Mouse (Mus musculus) inflammation-experienced regulatory T-cells, adult 16 weeks (primary cell): ENCODE data around the gene B4galt7. TPM values are rescaled to one million over a fixed set of nuclear protein-coding genes. Genes with fewer than 3 reads are reported as not detected.

Source experiments
- polyA plus RNA-seq: library from polyadenylated mRNA; unstranded; fragments of 100-300 nt; shearing (Covaris generic); gene quantifications from one replicate; pipeline ENCODE4 v1.2.1, GENCODE M21; 2017

The B4galt7 gene
- 49.6 TPM for polyA plus RNA-seq

GRCm38 (mm10) chr13:55599566-55600540 lies at the start of gene B4galt7:
TSS of gene B4galt7 (plus strand) at chr13:55599896.

GRCm38 (mm10) chr13:55571027-55571751 lies 28.5 kb upstream of the B4galt7 start, which contains the start of gene Fam193b:
TSS of gene Fam193b (minus strand) at chr13:55571120.

GRCm38 (mm10) chr13:55573432-55573831 lies 26.3 kb upstream of the B4galt7 start, which contains the start of gene Tmed9:
TSS of gene Tmed9 (plus strand) at chr13:55573732.

GRCm38 (mm10) chr13:55622649-55623541 lies 23.2 kb downstream of the B4galt7 start, which contains the start of gene Caml:
TSS of gene Caml (plus strand) at chr13:55623005.

GRCm38 (mm10) chr13:55634639-55635127 lies 35.0 kb downstream of the B4galt7 start, which contains the start of gene Ddx46:
TSS of gene Ddx46 (plus strand) at chr13:55635027.

Other genes with a start within 250 kb of the B4galt7 start
- gene Lman2, start 237.1 kb upstream of the B4galt7 start, polyA plus RNA-seq, result 198 TPM
- 179 TPM for gene Rgs14, start 230.2 kb upstream of the B4galt7 start, polyA plus RNA-seq
- gene Slc34a1, start 201.7 kb upstream of the B4galt7 start, polyA plus RNA-seq, result not detected
- not detected for gene Pfn3, start 184.7 kb upstream of the B4galt7 start, polyA plus RNA-seq
- not detected for gene F12, start 173.1 kb upstream of the B4galt7 start, polyA plus RNA-seq
- 18.2 TPM for gene Grk6, start 154.8 kb upstream of the B4galt7 start, polyA plus RNA-seq
- not detected for gene Prr7, start 135.6 kb upstream of the B4galt7 start, polyA plus RNA-seq
- gene Dbn1, start 111.8 kb upstream of the B4galt7 start, polyA plus RNA-seq, result not detected
- gene Pdlim7, start 86.2 kb upstream of the B4galt7 start, polyA plus RNA-seq, result 16.1 TPM
- 2.6 TPM for gene Dok3, start 70.6 kb upstream of the B4galt7 start, polyA plus RNA-seq
- 101 TPM for gene Ddx41, start 63.2 kb upstream of the B4galt7 start, polyA plus RNA-seq
- gene Fam193b, start 28.8 kb upstream of the B4galt7 start, polyA plus RNA-seq, result 30.0 TPM
- gene Tmed9, start 26.2 kb upstream of the B4galt7 start, polyA plus RNA-seq, result 296 TPM
- 36.6 TPM for gene Caml, start 23.1 kb downstream of the B4galt7 start, polyA plus RNA-seq
- 68.9 TPM for gene Ddx46, start 35.1 kb downstream of the B4galt7 start, polyA plus RNA-seq
- 11.4 TPM for gene B230219D22Rik, start 93.2 kb downstream of the B4galt7 start, polyA plus RNA-seq
- 68.3 TPM for gene Txndc15, start 114.8 kb downstream of the B4galt7 start, polyA plus RNA-seq
- gene Pcbd2, start 127.5 kb downstream of the B4galt7 start, polyA plus RNA-seq, result 16.4 TPM
- not detected for gene Catsper3, start 184.7 kb downstream of the B4galt7 start, polyA plus RNA-seq
- gene Pitx1, start 236.3 kb downstream of the B4galt7 start, polyA plus RNA-seq, result not detected